Mouse (Mus musculus) small intestine, adult 2 months (tissue): ENCODE results near the gene Samd4.

Experiments used
- CTCF ChIP-seq: fragments of 200-500 bp; IDR thresholded peaks from 2 replicates; pipeline ENCODE4 v1.5.1; 2012; ENCODE audit warnings: low read depth, mild to moderate bottlenecking, control low read depth, inconsistent platforms, low read length, moderate library complexity, mixed read lengths; ENCODE audit not compliant: insufficient replicate concordance, insufficient read length; ENCODE audit errors: extremely low read depth
- POLR2A ChIP-seq: fragments of 200-500 bp; IDR thresholded peaks from 2 replicates; pipeline ENCODE4 v1.6.1; 2012; ENCODE audit warnings: low read depth, mild to moderate bottlenecking, control low read depth, inconsistent platforms, low read length, moderate library complexity

- TF ChIP-seq POLR2A (no peak), CTCF (no peak)
These were observed 251.3 kb downstream of the Samd4 start for GRCm38 (mm10) chr14:47133948-47134347.
